ENCODE assay signal across 28 mouse cellular contexts in genomic region chr1:184011311-184011710, GRCm38 (mm10). TPM values are rescaled to one million over a fixed set of nuclear protein-coding genes. Genes with fewer than 3 reads are reported as not detected.
"Had no signal": no experiment of that assay in that cellular context is flagged by ENCODE, and none has a peak within 500 bp of the region (broad histone marks: within the 10 kb centered on the region; RNA-seq: fewer than 3 reads in every experiment).

No protein-coding gene starts in this region.

- DNase-seq: cerebellum, adult 2 months; cerebellum, adult 8-10 months; cerebellum, adult 9-10 months; cerebellum, adult 9-11 months; cerebellum, postnatal 10 days; cerebellum, postnatal 14 days; cerebellum, postnatal 25 days; cerebellum, postnatal 36 days; embryo, embryonic 11 days; forebrain, postnatal 0 days; gastrocnemius, adult 2 months; gastrocnemius, postnatal 10 days; gastrocnemius, postnatal 14 days; gastrocnemius, postnatal 25 days; gastrocnemius, postnatal 36 days; heart, adult 2 months had no signal

- ATAC-seq: forebrain, embryonic 13.5 days; forebrain, embryonic 14.5 days; forebrain, embryonic 15.5 days; forebrain, embryonic 16.5 days; forebrain, postnatal 0 days had no signal

- H3K4me1 ChIP-seq: embryonic facial prominence, embryonic 10.5 days; embryonic facial prominence, embryonic 12.5 days; embryonic facial prominence, embryonic 15.5 days; forebrain, embryonic 10.5 days; forebrain, embryonic 12.5 days; forebrain, embryonic 13.5 days; forebrain, embryonic 15.5 days had no signal

- H3K9ac ChIP-seq: embryonic facial prominence, embryonic 12.5 days; embryonic facial prominence, embryonic 13.5 days; embryonic facial prominence, embryonic 15.5 days; forebrain, embryonic 12.5 days; forebrain, embryonic 13.5 days; forebrain, embryonic 15.5 days; forebrain, postnatal 0 days had no signal

- H3K4me3 ChIP-seq: embryonic facial prominence, embryonic 10.5 days; embryonic facial prominence, embryonic 12.5 days; embryonic facial prominence, embryonic 13.5 days; embryonic facial prominence, embryonic 15.5 days; erythroblast, embryonic 14.5 days; forebrain, embryonic 10.5 days; forebrain, embryonic 12.5 days; forebrain, embryonic 13.5 days; forebrain, embryonic 15.5 days; gastrocnemius, adult 2 months; heart, adult 2 months had no signal

- H3K4me2 ChIP-seq: embryonic facial prominence, embryonic 12.5 days; embryonic facial prominence, embryonic 13.5 days; embryonic facial prominence, embryonic 15.5 days; forebrain, embryonic 12.5 days; forebrain, embryonic 13.5 days; forebrain, embryonic 15.5 days had no signal

- H3K36me3 ChIP-seq: embryonic facial prominence, embryonic 10.5 days; embryonic facial prominence, embryonic 12.5 days; embryonic facial prominence, embryonic 13.5 days; embryonic facial prominence, embryonic 15.5 days; forebrain, embryonic 10.5 days; forebrain, embryonic 12.5 days; forebrain, embryonic 15.5 days had no signal

- H3K9me3 ChIP-seq: embryonic facial prominence, embryonic 10.5 days; embryonic facial prominence, embryonic 12.5 days; embryonic facial prominence, embryonic 13.5 days; embryonic facial prominence, embryonic 15.5 days; forebrain, embryonic 10.5 days; forebrain, embryonic 12.5 days; forebrain, embryonic 13.5 days; forebrain, embryonic 15.5 days had no signal

- H3K27ac ChIP-seq: embryonic facial prominence, embryonic 10.5 days; embryonic facial prominence, embryonic 12.5 days; embryonic facial prominence, embryonic 13.5 days; embryonic facial prominence, embryonic 15.5 days; forebrain, embryonic 10.5 days; forebrain, embryonic 12.5 days; forebrain, embryonic 13.5 days; forebrain, embryonic 15.5 days; gastrocnemius, adult 2 months; heart, adult 2 months had no signal

- H3K27me3 ChIP-seq: embryonic facial prominence, embryonic 12.5 days; embryonic facial prominence, embryonic 13.5 days; embryonic facial prominence, embryonic 15.5 days; forebrain, embryonic 12.5 days; forebrain, embryonic 13.5 days; forebrain, embryonic 15.5 days had no signal

RNA-seq across cellular contexts. Expression of gene 1700056E22Rik, which starts 22.8 kb away (rescaled TPM):
- total RNA-seq: forebrain, postnatal 0 days; granulocyte monocyte progenitor cell, adult 5-6 weeks had no signal
